Mouse (Mus musculus) heart, postnatal 0 days (tissue): ENCODE data around the gene Rfc2. TPM values are rescaled to one million over a fixed set of nuclear protein-coding genes. Genes with fewer than 3 reads are reported as not detected.
"Not testable (repeated sequence)": the region's sequence is repeated elsewhere in the genome, so short reads cannot be mapped to it uniquely, and the experiment has no call there.

ENCODE experiments used
- ATAC-seq: fragments of 200-750 bp; cut with Nextera tagmentation; 2 replicates; pipeline ENCODE4 v1.8.0; 2017; ENCODE audit warnings: low read depth, moderate number of reproducible peaks, moderate library complexity; ENCODE audit not compliant: insufficient read depth
- DNase-seq: peaks from one replicate; pipeline ENCODE4 v3.0.0-alpha.2; 2016; ENCODE audit warnings: low spot score
- H3K27ac ChIP-seq: fragments of 300-500 bp; sonication (generic); 2 replicates; pipeline ENCODE4 v1.5.1; 2014; ENCODE audit warnings: low read depth, mild to moderate bottlenecking
- H3K27me3 ChIP-seq: fragments of 300-500 bp; sonication (generic); 2 replicates; pipeline ENCODE4 v1.6.1; 2014; ENCODE audit warnings: low read length, mixed read lengths; ENCODE audit not compliant: control insufficient read depth, insufficient read depth
- H3K36me3 ChIP-seq: fragments of 300-500 bp; sonication (generic); replicated peaks from 2 replicates; pipeline ENCODE4 v1.6.1; 2014; ENCODE audit warnings: low read length, mixed read lengths; ENCODE audit not compliant: control insufficient read depth, insufficient read depth
- H3K4me1 ChIP-seq: fragments of 300-500 bp; sonication (generic); 2 replicates; pipeline ENCODE4 v1.6.1; 2014; ENCODE audit warnings: antibody characterized with exemption; ENCODE audit not compliant: control insufficient read depth, insufficient read depth
- H3K4me2 ChIP-seq: fragments of 300-500 bp; sonication (generic); 2 replicates; pipeline ENCODE4 v1.6.1; 2014; ENCODE audit warnings: low read depth, mild to moderate bottlenecking, low read length, moderate library complexity
- H3K4me3 ChIP-seq: fragments of 300-500 bp; sonication (generic); 2 replicates; pipeline ENCODE4 v1.5.1; 2014; ENCODE audit warnings: low read depth, low read length
- H3K9ac ChIP-seq: fragments of 300-500 bp; sonication (generic); replicated peaks from 2 replicates; pipeline ENCODE4 v1.6.1; 2014; ENCODE audit warnings: low read depth, low read length, mixed read lengths
- H3K9me3 ChIP-seq: fragments of 300-500 bp; sonication (generic); replicated peaks from 2 replicates; pipeline ENCODE4 v1.6.1; 2016; ENCODE audit warnings: low read length; ENCODE audit not compliant: control insufficient read depth
- CTCF ChIP-seq: IDR thresholded peaks from 2 replicates; pipeline ENCODE4 v1.5.1; 2016; ENCODE audit warnings: antibody characterized with exemption, control low read depth, low read depth
- EP300 ChIP-seq: IDR thresholded peaks from 2 replicates; pipeline ENCODE4 v1.6.1; 2016; ENCODE audit warnings: antibody characterized with exemption, low read depth
- WGBS: fragments of 180-500 bp; shearing (Covaris S2); extraction: QIAGEN DNeasy Blood & Tissue Kit; methylation state at CpG from one replicate; pipeline ENCODE4 v1.1.7; 2014; 5-methylcytosine and 5-hydroxymethylcytosine counted together
- microRNA-seq: library from miRNA; unstranded; fragments of <30 nt; microRNA quantifications from one replicate; pipeline ENCODE4, GENCODE M21; 2016
- polyA plus RNA-seq: library from polyadenylated mRNA; unstranded; fragments of >200 nt; fragmentation: Nextera tagmentation; extraction: Ambion mirVana; gene quantifications from 2 replicates; pipeline ENCODE4 v1.2.1, GENCODE M21; 2015
- total RNA-seq: library from RNA; depleted of rRNA; stranded (reverse); fragments of >200 nt; gene quantifications from 2 replicates; pipeline ENCODE4 v1.2.3, GENCODE M21; 2014; ENCODE audit warnings: low replicate concordance; rRNA removed

Rfc2 gene
- total and polyA plus RNA-seq, 2 experiments from 2014 or later, result 64.6 to 92.1 TPM

DNA sequence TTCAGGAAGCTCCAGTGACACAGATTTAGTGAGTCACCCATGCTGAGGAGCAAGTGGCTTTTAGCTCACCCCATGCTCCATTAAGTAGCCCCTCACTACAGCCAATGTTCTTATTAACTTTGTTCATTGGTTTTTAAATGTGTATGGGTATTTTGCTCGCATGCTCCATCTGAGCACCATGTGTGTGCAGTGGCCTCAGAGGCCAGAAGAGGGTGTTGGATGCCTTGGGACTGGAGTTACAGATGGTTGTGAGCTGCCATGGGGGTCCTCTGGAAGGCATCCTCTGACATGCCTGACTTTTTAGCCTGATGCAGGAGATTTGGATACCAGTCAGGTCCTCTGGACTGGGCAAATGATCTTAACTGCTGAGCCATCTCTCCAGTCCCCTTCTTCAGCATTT lies 63.0 kb downstream of the Rfc2 start:
- peak; percentile 12 for TF ChIP-seq CTCF
- no peak for TF ChIP-seq EP300
- H3K4me1 ChIP-seq, result no peaks in the 10 kb centered on the region
- H3K4me2 ChIP-seq, result no peak overlapping the region; the same call in 1 of the 2 replicates
- no peak overlapping the region for H3K9ac ChIP-seq
- peak overlapping the region; percentile 83 for H3K27ac ChIP-seq
- no peak overlapping the region for H3K4me3 ChIP-seq
- no peaks in the 10 kb centered on the region for H3K9me3 ChIP-seq
- no peaks in the 10 kb centered on the region for H3K36me3 ChIP-seq
- 86% methylated on average over 1 of the region's 1 CpGs for WGBS
- ATAC-seq, result no peak
- no peak for DNase-seq
- H3K27me3 ChIP-seq, result no peaks in the 10 kb centered on the region

DNA sequence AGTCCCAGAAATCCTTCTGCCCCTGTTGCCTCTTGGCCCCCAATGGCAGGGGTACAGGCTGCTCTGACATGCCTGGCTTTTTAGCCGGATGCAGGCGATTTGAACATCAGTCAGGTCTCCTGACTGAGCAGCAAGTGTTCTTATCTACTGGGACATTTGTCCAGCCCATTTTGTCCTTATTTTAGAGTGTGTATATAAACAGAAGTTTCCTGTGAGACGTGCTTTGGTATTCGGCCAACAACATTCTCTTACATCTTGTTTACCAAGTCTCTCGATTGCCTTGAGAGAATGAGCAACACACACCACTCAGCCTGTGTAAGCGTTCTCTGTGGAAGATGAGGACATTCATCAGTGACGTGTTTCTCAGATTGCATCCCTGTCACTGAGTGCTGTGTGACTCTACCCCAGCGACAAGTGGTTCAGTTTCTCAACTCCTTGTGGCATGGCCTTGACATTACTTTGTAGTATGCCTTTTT lies 63.5 kb downstream of the Rfc2 start:
- Histone ChIP-seq H3K27me3 (no peaks in the 10 kb centered on the region), H3K27ac (peak overlapping the region; percentile 83), H3K4me1 (no peaks in the 10 kb centered on the region), H3K36me3 (no peaks in the 10 kb centered on the region), H3K9ac (no peak overlapping the region), H3K4me2 (no peak overlapping the region; the same call in 1 of the 2 replicates), H3K9me3 (no peaks in the 10 kb centered on the region), H3K4me3 (no peak overlapping the region)
- ATAC-seq (peak; percentile 78), DNase-seq (peak; percentile 80)
- 35% methylated on average over 8 of the region's 8 CpGs for WGBS
- TF ChIP-seq EP300, result peak; percentile 88
- TF ChIP-seq CTCF, result no peak

DNA sequence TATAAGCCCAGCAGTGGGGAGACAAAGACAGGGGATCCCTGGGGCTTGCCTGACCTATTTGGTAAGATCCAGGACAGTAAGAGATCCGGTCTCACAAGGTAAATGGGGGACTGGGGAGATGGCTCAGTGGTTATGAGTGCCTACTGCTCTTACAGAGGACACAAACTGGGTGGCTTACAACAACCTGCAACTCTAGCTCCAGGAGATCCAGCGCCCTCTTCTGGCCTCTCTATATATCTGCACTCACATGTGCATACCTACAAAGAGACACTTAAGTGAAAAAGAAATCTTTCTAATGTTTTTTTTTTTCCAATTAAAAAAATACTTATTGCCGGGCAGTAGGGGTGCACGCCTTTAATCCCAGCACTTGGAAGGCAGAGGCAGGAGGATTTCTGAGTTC lies 65.3 kb downstream of the Rfc2 start:
- Histone ChIP-seq H3K9ac (no peak overlapping the region), H3K4me1 (no peaks in the 10 kb centered on the region), H3K36me3 (no peaks in the 10 kb centered on the region), H3K27ac (no peak overlapping the region), H3K27me3 (no peaks in the 10 kb centered on the region), H3K4me3 (no peak overlapping the region), H3K4me2 (no peak overlapping the region), H3K9me3 (no peaks in the 10 kb centered on the region)
- DNase-seq (no peak), ATAC-seq (no peak)
- WGBS, result 70% methylated on average over 4 of the region's 4 CpGs
- TF ChIP-seq CTCF, result no peak

DNA sequence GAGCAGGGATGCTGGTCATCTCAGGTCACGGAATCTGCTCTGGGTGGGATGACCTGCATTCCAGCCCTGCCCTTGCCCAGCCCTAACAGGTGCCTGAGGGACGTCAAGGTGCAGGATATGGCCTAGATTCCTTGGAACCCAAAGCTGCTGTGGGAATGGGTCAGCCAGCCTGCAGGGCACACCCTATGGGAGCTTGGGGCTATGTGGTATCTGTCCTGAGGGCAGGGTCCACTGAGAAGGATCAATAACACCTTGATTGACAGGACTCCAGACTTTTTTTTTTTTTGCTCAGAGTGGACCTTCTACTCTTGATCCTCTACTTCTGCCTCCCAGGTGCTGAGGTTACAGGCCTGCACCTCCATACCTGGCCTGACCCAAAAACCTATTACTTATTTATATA lies 66.2 kb downstream of the Rfc2 start:
- Histone ChIP-seq H3K9me3 (no peaks in the 10 kb centered on the region), H3K4me2 (no peak overlapping the region), H3K4me3 (no peak overlapping the region), H3K36me3 (no peaks in the 10 kb centered on the region), H3K4me1 (peaks cover 4% of the 10 kb centered on the region; the same call in 1 of the 2 replicates), H3K9ac (no peak overlapping the region), H3K27me3 (no peaks in the 10 kb centered on the region), H3K27ac (no peak overlapping the region)
- no peak for DNase-seq
- WGBS, result 64% methylated on average over 2 of the region's 2 CpGs
- TF ChIP-seq CTCF, result no peak
- no peak for ATAC-seq

DNA sequence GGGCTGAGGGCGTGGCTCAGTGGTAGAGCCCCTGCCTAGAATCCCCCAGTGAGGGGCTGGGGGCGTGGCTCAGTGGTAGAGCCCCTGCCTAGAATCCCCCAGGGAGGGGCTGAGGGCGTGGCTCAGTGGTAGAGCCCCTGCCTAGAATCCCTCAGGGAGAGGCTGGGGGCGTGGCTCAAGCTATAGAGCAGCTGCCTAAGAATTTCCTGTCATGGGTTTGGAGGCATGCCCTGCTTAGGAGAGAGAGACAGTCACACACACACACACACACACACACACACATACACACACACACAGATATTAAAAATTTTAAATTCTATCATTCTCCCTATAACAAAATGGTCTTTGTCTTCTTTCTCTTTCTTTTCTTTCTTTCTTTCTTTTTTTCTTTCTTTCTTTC lies 67.8 kb downstream of the Rfc2 start:
- ATAC-seq, H3K4me1 ChIP-seq, H3K4me3 ChIP-seq, H3K9me3 ChIP-seq, H3K27me3 ChIP-seq, H3K36me3 ChIP-seq, H3K9ac ChIP-seq, H3K4me2 ChIP-seq, H3K27ac ChIP-seq, DNase-seq: not testable (repeated sequence)
- 76% methylated on average over 3 of the region's 4 CpGs for WGBS

DNA sequence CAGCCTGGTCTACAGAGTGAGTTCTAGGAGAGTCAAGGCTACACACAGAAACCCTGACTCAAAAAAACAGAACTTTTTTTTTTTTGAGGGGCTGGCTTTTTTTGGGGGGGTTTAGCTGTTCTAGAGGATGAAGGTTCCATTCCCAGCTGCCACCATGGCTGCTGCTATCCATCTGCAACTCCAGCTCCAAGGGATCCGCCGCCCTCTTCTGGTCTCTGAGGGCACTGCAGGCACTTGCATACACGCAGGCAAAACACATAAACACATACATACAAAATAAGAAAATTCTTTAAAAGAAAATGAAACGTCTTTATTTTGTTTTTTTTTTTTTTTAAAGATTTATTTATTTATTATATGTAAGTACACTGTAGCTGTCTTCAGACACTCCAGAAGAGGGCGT lies 69.8 kb downstream of the Rfc2 start:
- no peaks in the 10 kb centered on the region for H3K27me3 ChIP-seq
- H3K4me2 ChIP-seq, result no peak overlapping the region
- H3K27ac ChIP-seq, result no peak overlapping the region
- peaks cover 4% of the 10 kb centered on the region; the same call in 1 of the 2 replicates for H3K4me1 ChIP-seq
- ATAC-seq (no peak), DNase-seq (no peak)
- H3K9ac ChIP-seq, result no peak overlapping the region
- TF ChIP-seq CTCF (peak; percentile 43), EP300 (no peak)
- H3K9me3 ChIP-seq, result no peaks in the 10 kb centered on the region
- H3K36me3 ChIP-seq, result no peaks in the 10 kb centered on the region
- 42% methylated on average over 4 of the region's 5 CpGs for WGBS
- H3K4me3 ChIP-seq, result no peak overlapping the region

Small RNA genes lying within 50 kb of the gene (microRNA-seq; reads per million reads assigned to microRNA genes)
- not detected for gene Mir7228

Other genes with a start within 250 kb of the Rfc2 start
- gene Gtf2ird1, start 124.7 kb upstream of the Rfc2 start, total RNA-seq, result 28.8 and 63.7 TPM in 2 replicates
- gene Gtf2ird1, start 124.7 kb upstream of the Rfc2 start, polyA plus RNA-seq, result 20.5 and 27.7 TPM in 2 replicates
- 11.3 and 14.0 TPM in 2 replicates for gene Clip2, start 28.9 kb upstream of the Rfc2 start, total RNA-seq
- gene Clip2, start 28.9 kb upstream of the Rfc2 start, polyA plus RNA-seq, result 0.86 and 0.87 TPM in 2 replicates
- not detected in 2 replicates for gene Syna, start 21.2 kb upstream of the Rfc2 start, total RNA-seq
- not detected in 2 replicates for gene Syna, start 21.2 kb upstream of the Rfc2 start, polyA plus RNA-seq
- 0.97 and 10.7 TPM in 2 replicates for gene Lat2, start 33.7 kb downstream of the Rfc2 start, total RNA-seq
- 1.9 and 2.8 TPM in 2 replicates for gene Lat2, start 33.7 kb downstream of the Rfc2 start, polyA plus RNA-seq
- gene Eif4h, start 58.1 kb downstream of the Rfc2 start, total RNA-seq, result 430 and 516 TPM in 2 replicates
- gene Eif4h, start 58.1 kb downstream of the Rfc2 start, polyA plus RNA-seq, result 230 and 241 TPM in 2 replicates
- 6.9 and 12.1 TPM in 2 replicates for gene Limk1, start 107.2 kb downstream of the Rfc2 start, total RNA-seq
- gene Limk1, start 107.2 kb downstream of the Rfc2 start, polyA plus RNA-seq, result 2.4 TPM in 2 replicates
- gene Eln, start 166.0 kb downstream of the Rfc2 start, total RNA-seq, result 313 and 411 TPM in 2 replicates
- 362 and 388 TPM in 2 replicates for gene Eln, start 166.0 kb downstream of the Rfc2 start, polyA plus RNA-seq